Mouse (Mus musculus): ENCODE data around the gene Samd10. TPM values are rescaled to one million over a fixed set of nuclear protein-coding genes. Genes with fewer than 3 reads are reported as not detected.

Gene Samd10
- polyA plus RNA-seq (2015; fragmentation: Nextera tagmentation; extraction: Ambion mirVana), result 9.6 and 14.9 TPM in 2 replicates

DNA sequence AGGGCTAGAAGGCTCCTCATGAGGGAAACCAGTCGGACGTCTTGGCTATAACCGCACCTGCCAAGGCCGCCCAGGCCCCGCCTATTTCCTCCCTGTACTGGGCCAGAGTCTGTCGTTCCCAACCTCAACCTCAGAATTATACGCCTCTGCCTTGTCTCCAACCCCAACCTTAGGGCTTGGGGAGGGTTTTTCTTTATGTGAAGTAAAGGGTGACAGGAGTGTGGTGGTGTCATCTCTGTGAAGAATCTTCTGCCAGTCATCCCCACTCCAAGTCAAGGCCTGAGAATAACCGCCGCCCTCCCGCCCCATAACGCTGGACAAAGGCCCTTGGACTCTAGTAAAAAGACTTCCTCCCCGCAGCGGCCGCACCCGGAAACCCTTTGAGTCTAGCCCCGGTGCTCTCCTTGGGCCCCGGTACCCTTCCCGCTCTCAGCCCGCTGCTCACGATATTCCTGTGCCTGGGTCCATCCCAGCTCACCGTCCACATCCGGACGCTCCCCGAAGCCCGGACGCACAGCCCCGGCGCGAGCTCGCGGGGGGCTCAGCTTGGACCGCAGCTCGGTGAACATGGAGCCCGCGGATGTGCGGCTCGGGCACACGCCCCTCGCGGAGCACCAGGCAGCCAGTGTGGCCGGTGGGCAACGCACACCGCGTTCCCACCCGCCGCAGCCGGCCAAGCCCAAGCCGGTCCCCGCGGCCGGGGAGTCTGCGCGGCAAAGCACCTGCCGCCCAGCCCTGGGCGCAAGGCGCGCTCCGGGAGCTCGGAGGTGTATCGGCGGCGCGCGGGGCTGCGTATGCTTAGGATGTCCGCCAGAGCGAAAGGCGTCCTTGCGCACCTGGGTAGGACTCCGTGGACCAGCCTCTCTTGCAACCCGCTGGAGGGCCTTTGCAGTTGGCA is at the start of gene Samd10:
Gene Samd10 (minus strand): TSS at position 759 of the 898 bp plus-strand sequence.
- peak within 1 kb of the TSS; percentile 75 for H3K4me3 ChIP-seq
- H3K27me3 ChIP-seq, result no peaks in the 10 kb centered on the region
- no peaks in the 10 kb centered on the region for H3K9me3 ChIP-seq (replicated peaks)
- H3K9ac ChIP-seq, result peak within 1 kb of the TSS; percentile 76
- H3K27ac ChIP-seq, result peak within 1 kb of the TSS; percentile 63
- WGBS, result 3% methylated on average over 71 of the region's 71 CpGs
- peaks cover 33% of the 10 kb centered on the region for H3K4me1 ChIP-seq (replicated peaks)
- H3K4me2 ChIP-seq, result peak within 1 kb of the TSS; percentile 94
- no peaks in the 10 kb centered on the region for H3K36me3 ChIP-seq
- peak; percentile 44 for ATAC-seq (replicated peaks; ENCODE audit: insufficient number of reproducible peaks, insufficient read depth, low FRiP score, low read depth)

DNA sequence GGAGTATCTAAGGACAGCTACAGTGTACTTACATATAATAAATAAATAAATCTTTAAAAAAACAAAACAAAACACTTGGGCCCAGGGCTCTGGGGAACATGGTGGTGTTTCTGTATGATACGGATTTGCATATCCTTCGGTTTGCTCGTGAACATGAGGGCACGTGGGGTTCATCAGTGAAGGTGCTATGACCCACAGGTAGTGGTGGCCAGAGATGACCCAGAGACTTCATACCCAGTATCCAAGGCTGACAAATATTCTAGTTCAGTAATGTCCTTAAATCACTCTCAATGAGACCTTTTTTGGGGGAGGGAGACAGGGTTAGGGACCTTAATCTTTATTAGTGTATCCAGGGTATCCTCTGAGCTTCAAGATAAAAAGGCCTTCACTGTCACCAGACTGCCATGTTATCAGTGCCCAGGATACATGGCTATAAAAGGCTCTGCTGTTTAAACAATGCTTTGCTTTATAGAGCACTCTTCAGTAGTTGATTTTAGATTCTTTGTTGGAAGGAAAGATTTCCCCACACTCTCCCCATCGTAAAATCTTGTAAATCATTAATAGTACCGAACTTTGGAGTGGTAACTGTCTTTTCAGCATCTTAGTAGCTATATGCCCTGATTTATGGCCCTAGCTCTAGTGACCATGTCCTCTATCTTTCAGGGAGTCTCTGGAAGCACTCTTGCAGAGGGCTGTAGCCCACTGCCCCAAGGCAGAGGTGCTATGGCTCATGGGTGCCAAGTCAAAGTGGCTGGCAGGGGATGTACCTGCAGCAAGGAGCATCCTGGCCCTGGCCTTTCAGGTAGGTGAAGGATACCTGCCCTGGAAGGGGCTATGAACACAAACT is 47.8 kb upstream of the Samd10 start:
- ATAC-seq (replicated peaks; ENCODE audit: insufficient number of reproducible peaks, insufficient read depth, low FRiP score, low read depth), result no peak
- no peak overlapping the region for H3K4me3 ChIP-seq
- H3K9me3 ChIP-seq (replicated peaks), result no peaks in the 10 kb centered on the region
- H3K9ac ChIP-seq, result no peak overlapping the region
- 85% methylated on average over 6 of the region's 6 CpGs for WGBS
- no peaks in the 10 kb centered on the region for H3K4me1 ChIP-seq (replicated peaks)
- H3K36me3 ChIP-seq, result peaks cover 75% of the 10 kb centered on the region
- no peak overlapping the region for H3K4me2 ChIP-seq
- no peaks in the 10 kb centered on the region for H3K27me3 ChIP-seq
- no peak overlapping the region for H3K27ac ChIP-seq

DNA sequence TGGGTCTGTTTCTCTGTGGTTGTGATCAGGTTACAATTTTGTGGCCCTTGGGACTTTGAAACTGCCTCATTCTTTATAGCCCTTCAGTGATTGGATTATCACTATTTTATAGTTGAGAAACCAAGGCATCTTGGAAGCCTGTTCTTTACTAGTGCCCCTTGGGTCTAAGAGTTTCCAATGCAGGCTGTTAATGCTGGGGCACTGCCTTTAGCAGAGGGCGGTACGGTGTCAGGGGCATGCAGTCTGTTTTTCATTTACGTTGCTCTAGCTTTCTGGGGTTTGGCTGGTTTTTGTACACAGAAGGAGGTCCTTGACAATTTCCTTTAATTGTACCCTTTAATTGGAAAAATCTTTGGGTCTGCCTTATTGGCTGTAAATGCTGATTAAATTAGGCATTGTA is 46.7 kb upstream of the Samd10 start:
- Histone ChIP-seq H3K9me3 (replicated peaks) (no peaks in the 10 kb centered on the region), H3K4me1 (replicated peaks) (no peaks in the 10 kb centered on the region), H3K4me2 (no peak overlapping the region), H3K27ac (no peak overlapping the region), H3K9ac (no peak overlapping the region), H3K4me3 (no peak overlapping the region), H3K36me3 (peaks cover 72% of the 10 kb centered on the region), H3K27me3 (no peaks in the 10 kb centered on the region)
- 92% methylated on average over 3 of the region's 3 CpGs for WGBS
- no peak for ATAC-seq (replicated peaks; ENCODE audit: insufficient number of reproducible peaks, insufficient read depth, low FRiP score, low read depth)

DNA sequence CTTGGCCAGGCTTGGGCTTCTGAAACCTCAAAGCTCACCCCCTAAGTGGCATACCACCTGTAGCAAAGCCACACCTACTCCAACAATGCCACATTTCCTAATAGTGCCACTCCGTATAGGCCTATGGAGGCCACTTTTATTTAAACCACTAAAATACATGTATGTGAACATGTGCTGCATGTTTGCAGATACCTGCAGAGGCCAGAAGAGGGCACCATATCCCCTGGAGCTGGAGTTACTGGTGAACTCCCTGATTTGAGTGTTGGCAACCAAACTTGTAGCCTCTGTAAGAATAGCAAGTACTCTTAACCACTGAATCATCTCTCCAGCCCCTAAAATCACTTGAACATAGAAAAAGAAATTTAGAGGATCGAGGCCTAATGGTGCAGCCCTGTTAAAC is 45.3 kb upstream of the Samd10 start:
- H3K27ac ChIP-seq, result no peak overlapping the region
- no peak overlapping the region for H3K4me2 ChIP-seq
- H3K4me1 ChIP-seq (replicated peaks), result no peaks in the 10 kb centered on the region
- ATAC-seq (replicated peaks; ENCODE audit: insufficient number of reproducible peaks, insufficient read depth, low FRiP score, low read depth), result no peak
- 93% methylated on average over 2 of the region's 2 CpGs for WGBS
- H3K9ac ChIP-seq, result no peak overlapping the region
- no peaks in the 10 kb centered on the region for H3K9me3 ChIP-seq (replicated peaks)
- H3K27me3 ChIP-seq, result no peaks in the 10 kb centered on the region
- no peak overlapping the region for H3K4me3 ChIP-seq
- peaks cover 72% of the 10 kb centered on the region for H3K36me3 ChIP-seq

DNA sequence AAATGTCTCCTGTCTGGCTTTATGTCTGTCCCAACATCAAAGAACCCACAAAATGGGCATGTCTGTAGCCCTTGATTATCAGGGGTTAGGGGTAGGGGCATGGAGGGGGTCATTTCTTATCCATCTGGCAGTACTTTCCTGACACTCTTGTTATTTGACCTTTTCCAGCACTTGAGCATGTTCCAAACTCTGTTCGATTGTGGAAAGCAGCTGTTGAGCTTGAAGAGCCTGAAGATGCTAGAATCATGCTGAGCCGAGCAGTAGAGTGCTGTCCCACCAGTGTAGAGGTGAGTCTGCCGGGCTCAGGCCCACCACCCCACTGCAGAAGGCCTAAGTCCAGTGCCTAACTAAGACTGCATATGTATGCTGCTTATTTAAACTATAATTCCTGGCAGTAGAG is 36.9 kb upstream of the Samd10 start:
- Histone ChIP-seq H3K4me2 (no peak overlapping the region), H3K27me3 (no peaks in the 10 kb centered on the region), H3K4me1 (replicated peaks) (no peaks in the 10 kb centered on the region), H3K9ac (no peak overlapping the region), H3K36me3 (peaks cover 75% of the 10 kb centered on the region), H3K4me3 (no peak overlapping the region), H3K27ac (no peak overlapping the region), H3K9me3 (replicated peaks) (no peaks in the 10 kb centered on the region)
- ATAC-seq (replicated peaks; ENCODE audit: insufficient number of reproducible peaks, insufficient read depth, low FRiP score, low read depth), result no peak
- 88% methylated on average over 3 of the region's 3 CpGs for WGBS

DNA sequence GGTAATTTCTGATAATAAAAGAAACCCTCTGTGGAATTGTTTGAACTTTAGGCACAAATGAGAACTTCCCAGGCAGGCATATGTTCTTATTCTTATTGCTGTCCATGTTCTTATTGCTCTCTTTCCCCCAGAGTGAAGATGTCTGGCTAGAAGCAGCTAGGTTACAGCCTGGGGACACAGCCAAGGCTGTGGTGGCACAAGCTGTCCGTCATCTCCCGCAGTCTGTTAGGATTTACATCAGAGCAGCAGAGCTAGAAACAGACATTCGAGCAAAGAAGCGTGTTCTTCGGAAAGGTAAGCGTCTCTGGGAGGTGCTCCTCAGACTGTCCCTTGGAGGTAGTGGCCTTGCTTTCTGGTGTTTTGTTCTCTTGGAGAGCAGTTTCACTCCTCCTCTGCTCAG is 33.6 kb upstream of the Samd10 start:
- no peak overlapping the region for H3K9ac ChIP-seq
- 92% methylated on average over 6 of the region's 6 CpGs for WGBS
- ATAC-seq (replicated peaks; ENCODE audit: insufficient number of reproducible peaks, insufficient read depth, low FRiP score, low read depth), result no peak

DNA sequence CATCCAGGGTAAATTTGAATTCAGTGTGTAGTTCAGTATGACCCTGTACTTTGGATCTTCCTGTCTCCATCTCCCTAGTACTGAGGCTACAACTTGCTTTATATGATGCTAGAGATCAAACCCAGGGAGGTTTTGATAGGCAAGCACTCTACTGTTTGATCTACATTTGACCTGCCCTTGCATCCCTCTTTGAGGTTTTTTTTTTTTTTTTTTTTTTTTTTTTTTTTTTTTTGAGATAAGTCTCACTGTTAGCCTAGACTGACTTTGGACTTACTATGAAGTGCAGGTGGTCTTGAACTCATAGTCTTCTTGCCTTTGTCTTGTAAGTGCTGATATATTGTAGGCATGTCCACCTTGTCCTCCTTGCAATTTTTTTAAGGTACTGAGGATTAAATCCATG is 29.5 kb upstream of the Samd10 start:
- no peak overlapping the region for H3K4me3 ChIP-seq
- peaks cover 29% of the 10 kb centered on the region for H3K36me3 ChIP-seq
- no peak for ATAC-seq (replicated peaks; ENCODE audit: insufficient number of reproducible peaks, insufficient read depth, low FRiP score, low read depth)
- H3K27ac ChIP-seq, result no peak overlapping the region
- no peak overlapping the region for H3K4me2 ChIP-seq
- no peak overlapping the region for H3K9ac ChIP-seq
- no peaks in the 10 kb centered on the region for H3K4me1 ChIP-seq (replicated peaks)
- H3K9me3 ChIP-seq (replicated peaks), result no peaks in the 10 kb centered on the region
- H3K27me3 ChIP-seq, result no peaks in the 10 kb centered on the region

More for the DNA sequence above, 33.6 kb upstream of the Samd10 start:
- peaks cover 58% of the 10 kb centered on the region for H3K36me3 ChIP-seq
- no peaks in the 10 kb centered on the region for H3K27me3 ChIP-seq
- no peak overlapping the region for H3K4me3 ChIP-seq
- no peaks in the 10 kb centered on the region for H3K4me1 ChIP-seq (replicated peaks)
- H3K4me2 ChIP-seq, result no peak overlapping the region
- H3K9me3 ChIP-seq (replicated peaks), result no peaks in the 10 kb centered on the region
- no peak overlapping the region for H3K27ac ChIP-seq

DNA sequence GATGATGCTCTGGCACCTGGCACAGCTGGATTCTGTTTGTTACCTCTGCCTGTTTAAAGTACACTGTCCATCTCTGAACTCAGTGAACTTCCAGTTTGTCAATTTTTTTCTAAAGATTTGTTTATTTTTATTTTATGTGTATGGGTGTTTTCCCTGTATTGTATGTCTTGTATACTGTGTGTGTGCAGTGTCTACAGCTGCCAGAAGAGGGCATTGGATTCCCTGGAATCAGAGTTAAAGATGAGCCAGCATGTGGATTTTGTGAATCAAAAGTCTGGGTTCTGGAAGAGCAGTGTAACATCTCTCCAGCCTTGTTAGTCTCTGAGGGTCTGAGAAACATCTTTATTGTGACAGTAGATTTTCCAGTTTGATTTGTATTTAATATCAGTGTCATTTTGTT is 24.4 kb upstream of the Samd10 start:
- no peak for ATAC-seq (replicated peaks; ENCODE audit: insufficient number of reproducible peaks, insufficient read depth, low FRiP score, low read depth)
- H3K4me3 ChIP-seq, result no peak overlapping the region
- H3K9ac ChIP-seq, result no peak overlapping the region
- H3K4me1 ChIP-seq (replicated peaks), result no peaks in the 10 kb centered on the region
- peaks cover 38% of the 10 kb centered on the region for H3K36me3 ChIP-seq
- H3K27ac ChIP-seq, result no peak overlapping the region
- H3K27me3 ChIP-seq, result no peaks in the 10 kb centered on the region
- H3K9me3 ChIP-seq (replicated peaks), result no peaks in the 10 kb centered on the region
- H3K4me2 ChIP-seq, result no peak overlapping the region

DNA sequence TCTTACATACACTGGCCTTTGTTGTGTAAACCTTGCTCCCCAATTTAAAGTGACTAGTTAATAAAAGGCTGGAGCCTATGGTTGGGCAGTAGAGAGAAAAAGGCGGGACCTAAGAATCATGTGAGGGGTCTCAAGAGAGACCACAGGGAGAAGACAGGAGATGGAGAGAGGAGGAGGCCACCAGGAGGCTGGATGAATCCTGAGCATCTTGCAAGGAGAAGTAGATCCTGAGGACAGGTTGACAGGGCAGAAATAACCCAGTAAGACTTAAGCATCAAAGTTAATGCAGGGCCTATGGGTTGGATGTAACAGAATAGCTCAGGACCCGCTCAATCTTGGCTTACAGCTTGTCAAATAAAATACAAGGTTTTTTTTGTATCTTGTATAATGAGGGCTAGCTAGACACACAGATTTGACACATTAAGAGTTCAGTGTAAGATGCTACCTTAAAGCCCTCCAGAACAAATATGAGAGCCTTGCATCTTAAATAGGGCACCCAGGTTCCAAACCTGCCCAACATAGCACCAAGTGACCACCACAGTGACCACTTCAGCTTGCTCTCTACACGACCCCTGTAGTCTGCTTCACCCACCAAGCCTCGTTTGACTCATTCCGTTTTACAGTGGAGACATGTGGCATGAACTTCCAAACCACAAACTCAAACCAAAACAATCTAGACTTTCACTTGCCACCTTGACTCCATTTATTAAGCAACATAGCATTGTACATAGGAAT is 19.9 kb upstream of the Samd10 start:
- Histone ChIP-seq H3K4me3 (no peak overlapping the region), H3K36me3 (peaks cover 41% of the 10 kb centered on the region), H3K27ac (no peak overlapping the region), H3K9ac (no peak overlapping the region), H3K9me3 (replicated peaks) (no peaks in the 10 kb centered on the region), H3K4me2 (no peak overlapping the region), H3K4me1 (replicated peaks) (no peaks in the 10 kb centered on the region), H3K27me3 (no peaks in the 10 kb centered on the region)
- no peak for ATAC-seq (replicated peaks; ENCODE audit: insufficient number of reproducible peaks, insufficient read depth, low FRiP score, low read depth)
- 85% methylated on average over 5 of the region's 5 CpGs for WGBS

DNA sequence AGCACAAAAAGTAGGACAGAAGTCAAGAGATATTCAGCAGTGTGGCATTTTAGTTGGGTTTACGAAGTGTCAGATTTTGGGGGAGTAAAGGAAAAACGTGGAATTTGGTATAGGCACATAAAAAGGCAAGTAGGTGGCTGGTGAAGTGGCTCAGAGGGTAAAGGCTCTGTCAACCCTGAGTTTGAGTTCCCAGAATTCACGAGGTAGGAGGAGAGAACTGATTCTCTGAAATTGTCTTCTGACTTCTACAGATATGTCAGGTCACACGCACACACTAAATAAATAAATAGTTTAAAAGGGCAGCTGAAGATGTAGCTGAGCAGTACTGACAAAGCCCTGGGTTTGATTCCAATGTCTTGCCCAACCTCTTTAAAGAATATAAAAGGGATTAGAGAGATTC is 3.4 kb upstream of the Samd10 start:
- Histone ChIP-seq H3K36me3 (no peaks in the 10 kb centered on the region), H3K9ac (no peak overlapping the region), H3K4me3 (peak overlapping the region; percentile 66), H3K9me3 (replicated peaks) (no peaks in the 10 kb centered on the region), H3K4me2 (peak overlapping the region; percentile 72), H3K27ac (no peak overlapping the region), H3K4me1 (replicated peaks) (peaks cover 33% of the 10 kb centered on the region), H3K27me3 (no peaks in the 10 kb centered on the region)
- ATAC-seq (replicated peaks; ENCODE audit: insufficient number of reproducible peaks, insufficient read depth, low FRiP score, low read depth), result no peak
- WGBS, result 67% methylated on average over 4 of the region's 4 CpGs

DNA sequence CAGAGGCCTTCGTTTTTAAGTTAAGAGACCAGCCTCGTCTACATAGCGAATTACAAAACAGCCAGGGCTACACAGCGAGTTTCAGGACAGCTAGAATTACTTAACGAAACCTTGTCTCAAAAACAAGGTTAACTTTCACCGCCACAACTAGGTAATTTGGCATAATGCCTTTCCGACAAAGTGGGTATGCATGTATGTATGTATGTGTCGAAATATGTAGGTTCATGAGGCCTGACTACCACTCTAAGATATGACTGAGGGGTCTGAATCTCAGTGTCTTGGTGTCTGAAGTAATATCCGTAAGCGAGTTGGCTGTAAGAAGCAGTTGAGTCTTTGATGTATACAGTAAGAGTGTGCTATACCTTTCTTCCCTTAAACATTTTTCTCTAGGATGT is 2.7 kb upstream of the Samd10 start:
- WGBS, result 26% methylated on average over 10 of the region's 10 CpGs
- Histone ChIP-seq H3K4me3 (peak overlapping the region; percentile 66), H3K36me3 (no peaks in the 10 kb centered on the region), H3K4me2 (peak overlapping the region; percentile 72), H3K27me3 (no peaks in the 10 kb centered on the region), H3K9me3 (replicated peaks) (no peaks in the 10 kb centered on the region), H3K9ac (peak overlapping the region; percentile 77), H3K4me1 (replicated peaks) (peaks cover 33% of the 10 kb centered on the region), H3K27ac (peak overlapping the region; percentile 79; the same call in 1 of the 2 replicates)
- ATAC-seq (replicated peaks; ENCODE audit: insufficient number of reproducible peaks, insufficient read depth, low FRiP score, low read depth), result no peak
